Mouse (Mus musculus) left cerebral cortex, adult 18-20 months (tissue): ENCODE data around the gene Plac1. TPM values are rescaled to one million over a fixed set of nuclear protein-coding genes. Genes with fewer than 3 reads are reported as not detected.

ENCODE experiments used
- DNase-seq, 2 experiments: peaks; one replicate each; pipeline ENCODE4 v3.0.0; 2021 to 2022; ENCODE audit warnings: low spot score in 2 of 2, mixed read lengths in 1 of 2
- total RNA-seq, 2 experiments: library from RNA; stranded (reverse); gene quantifications; 2 replicates each; pipeline ENCODE4 v1.2.3; 2021

Plac1 gene
- total RNA-seq, 2 experiments from 2014 or later = not detected

DNA sequence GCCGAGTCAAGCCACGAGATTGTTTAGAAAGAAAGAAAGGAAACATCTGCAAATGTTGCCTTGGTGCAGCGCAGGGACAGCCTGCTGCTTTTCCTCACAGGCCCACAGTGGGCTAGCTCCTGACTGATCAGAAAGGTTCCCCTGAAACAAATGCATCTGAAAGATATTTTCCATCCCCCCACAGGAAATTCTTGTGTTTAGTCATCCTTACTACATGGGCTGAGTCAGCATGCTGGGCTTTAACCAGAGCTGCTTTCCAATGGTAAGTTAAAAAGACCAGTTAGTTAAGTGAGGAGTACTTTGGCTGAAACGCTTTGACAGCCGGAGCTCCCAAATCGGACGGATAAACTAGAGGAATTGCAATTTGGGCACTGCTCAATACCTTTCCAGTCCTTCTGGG lies 124.9 kb downstream of the Plac1 start:
- DNase-seq = no peak

GRCm38 (mm10) chrX:53110142-53110541 lies 129.8 kb downstream of the Plac1 start:
- DNase-seq = no peak

- DNase-seq = no peak
Measured at GRCm38 (mm10) chrX:53107127-53107526, 132.8 kb downstream of the Plac1 start.

DNA sequence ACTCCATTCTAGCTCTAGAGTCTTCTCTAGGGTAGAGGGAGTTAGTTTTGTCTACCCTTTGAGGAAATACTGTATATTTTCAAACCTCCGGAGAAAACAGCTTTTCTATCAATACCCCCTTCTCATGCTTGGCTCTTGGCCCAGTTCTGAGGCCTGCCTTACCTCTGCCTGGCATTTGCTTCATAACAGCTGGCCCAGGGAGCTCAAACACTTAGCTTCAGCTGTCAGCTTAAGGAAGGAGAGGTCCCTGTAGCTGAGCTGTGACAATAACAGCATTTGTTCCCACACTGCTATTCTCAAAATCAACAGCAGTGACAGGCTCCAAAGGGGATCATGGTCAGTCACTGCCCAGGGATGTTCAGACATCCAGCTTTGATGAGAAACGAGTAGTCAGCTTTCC lies 138.7 kb downstream of the Plac1 start:
- DNase-seq = no peak

DNA sequence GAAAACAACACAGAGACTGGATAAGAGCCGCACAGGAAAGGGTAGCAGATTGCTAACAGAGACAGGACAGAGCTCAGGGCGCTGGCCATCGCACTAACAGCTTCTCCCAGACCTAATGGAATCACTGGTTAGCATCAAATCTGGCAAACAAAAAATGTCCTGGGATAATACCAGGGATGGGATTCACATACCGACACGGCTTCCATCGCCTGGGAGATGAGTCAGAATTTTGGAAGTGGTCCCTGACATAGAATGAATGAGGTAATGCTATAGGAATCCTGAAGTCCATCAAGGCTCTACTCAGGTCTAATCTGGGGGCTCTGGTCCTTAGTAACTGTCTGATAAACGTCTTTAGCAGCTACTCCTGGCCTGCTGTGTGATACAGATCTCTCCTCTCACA lies 140.0 kb downstream of the Plac1 start:
- no peak for DNase-seq

DNA sequence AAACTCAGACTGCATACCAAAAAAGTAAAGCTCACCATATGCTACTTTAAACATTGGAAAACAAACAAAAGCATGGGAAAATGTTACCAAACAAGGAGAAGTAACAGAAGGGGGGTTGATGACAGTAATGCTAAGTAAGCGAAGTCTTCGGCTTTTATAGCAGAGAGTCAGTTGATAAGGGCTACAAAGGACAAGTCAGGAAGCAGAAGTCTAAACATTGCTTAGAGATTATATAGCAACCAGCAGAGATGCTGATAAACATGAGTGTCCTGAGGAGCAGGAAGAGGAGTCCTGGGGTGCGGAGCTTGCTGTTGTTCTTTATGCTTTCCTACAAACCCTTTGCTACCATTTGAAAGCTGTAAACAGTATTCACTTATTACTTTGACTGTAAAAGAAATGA lies 140.6 kb downstream of the Plac1 start:
- no peak for DNase-seq

- DNase-seq = no peak
Measured at GRCm38 (mm10) chrX:53098293-53098692, 141.6 kb downstream of the Plac1 start.

GRCm38 (mm10) chrX:53097786-53098185 lies 142.1 kb downstream of the Plac1 start:
- no peak for DNase-seq

DNA sequence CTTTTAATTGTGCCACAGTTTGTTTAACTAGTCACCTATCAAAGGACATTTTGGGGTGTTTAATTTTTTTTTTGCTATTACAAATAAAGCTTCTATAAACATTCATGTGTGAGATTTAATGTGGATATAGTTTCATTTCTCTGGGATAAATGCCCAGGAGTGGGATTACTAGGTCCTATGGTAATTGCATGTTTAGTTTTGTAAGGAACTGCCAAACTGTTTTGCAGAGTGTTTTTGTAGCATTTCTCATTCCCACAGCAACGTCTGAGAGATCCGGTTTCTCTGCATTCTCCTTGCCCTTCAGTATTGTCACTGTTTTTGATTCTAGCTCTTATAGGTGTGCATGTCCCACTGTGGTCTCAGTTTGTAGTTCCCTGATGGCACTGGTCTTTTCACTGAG lies 146.5 kb downstream of the Plac1 start:
- no peak for DNase-seq

DNA sequence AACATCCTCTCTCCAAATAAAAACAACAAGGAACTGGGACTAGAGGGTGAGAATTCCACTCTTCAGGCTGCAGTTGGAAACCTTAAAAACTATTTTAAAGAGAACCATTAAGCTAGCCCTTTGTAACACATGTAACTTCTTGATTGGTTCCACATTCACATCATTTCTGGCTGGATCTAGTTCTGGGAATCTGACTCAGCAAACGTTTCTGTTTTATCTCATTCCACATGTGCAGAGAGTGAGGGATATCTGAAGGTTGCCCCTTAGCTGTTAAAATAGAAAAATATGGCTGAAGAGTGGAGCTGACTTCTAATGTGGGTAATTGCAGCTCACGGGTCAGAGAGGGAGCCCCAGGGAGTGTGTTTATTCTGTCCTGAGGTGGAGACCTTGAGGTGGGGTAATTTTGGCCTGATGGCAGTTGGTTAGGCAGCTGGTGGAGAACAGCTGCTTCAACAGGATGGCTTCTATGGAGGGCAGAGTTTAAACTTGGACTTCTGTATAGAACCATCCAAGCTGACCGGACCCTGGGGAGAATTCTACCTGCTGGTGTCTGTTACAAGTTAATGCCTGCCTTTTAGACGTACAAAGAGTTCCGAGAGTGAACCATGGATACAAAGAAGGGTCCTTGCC lies 151.1 kb downstream of the Plac1 start:
- DNase-seq = no peak

DNA sequence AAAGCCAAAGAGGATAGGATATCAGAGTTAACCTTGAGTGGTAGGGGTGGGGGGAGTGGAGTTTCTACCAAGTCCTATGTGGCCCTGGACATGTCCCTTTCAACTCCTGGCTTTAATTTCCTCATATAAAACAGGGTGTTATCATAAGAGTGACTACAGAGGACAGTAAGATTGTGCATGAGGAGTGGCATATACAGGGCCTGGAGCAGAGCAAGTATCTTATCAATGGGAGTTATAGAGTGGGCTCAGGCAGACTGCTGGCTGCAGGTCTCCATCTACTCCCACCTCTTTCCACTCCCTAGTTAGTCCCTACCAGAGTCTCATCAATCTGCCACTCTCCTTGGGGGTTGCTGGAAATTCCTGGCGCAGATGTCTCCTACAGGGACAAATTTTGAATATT lies 152.7 kb downstream of the Plac1 start:
- DNase-seq = no peak

DNA sequence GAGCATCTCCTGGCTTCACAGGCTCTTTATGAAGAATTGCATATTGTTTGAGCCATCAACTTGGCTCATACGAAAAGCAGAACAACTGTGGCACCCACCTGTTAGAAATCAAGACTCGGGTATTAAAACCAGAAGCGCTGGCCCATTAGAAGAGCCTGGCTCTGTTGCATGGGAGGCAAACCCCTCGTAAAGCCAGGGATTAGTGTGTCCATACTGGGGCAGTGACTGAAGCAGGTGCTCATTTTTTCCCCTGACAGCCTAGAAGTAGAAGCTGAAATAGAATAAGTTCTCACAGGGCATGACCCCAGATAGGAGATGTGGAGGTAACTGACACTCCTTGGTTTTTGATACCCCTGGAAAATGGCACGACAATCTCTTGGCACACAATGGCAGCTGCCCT lies 154.4 kb downstream of the Plac1 start:
- no peak for DNase-seq

DNA sequence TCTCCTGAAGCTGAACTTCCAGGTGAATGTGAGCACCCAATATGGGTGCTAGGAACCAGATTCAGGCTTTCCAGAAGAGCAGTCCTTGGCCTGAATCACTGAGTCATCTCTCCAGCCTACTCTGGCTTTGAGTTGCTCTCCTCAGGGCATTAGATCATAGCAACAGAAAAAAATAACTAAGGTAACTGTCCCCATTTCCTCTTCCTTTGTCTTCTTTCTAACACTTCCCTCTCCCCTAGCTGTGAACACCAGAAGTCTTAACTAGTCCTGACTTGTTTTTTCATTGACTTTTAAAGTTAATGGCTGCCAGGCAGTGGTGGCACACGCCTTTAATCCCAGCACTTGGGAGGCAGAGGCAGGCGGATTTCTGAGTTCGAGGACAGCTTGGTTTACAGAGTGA lies 175.5 kb downstream of the Plac1 start:
- DNase-seq = no peak

GRCm38 (mm10) chrX:53059426-53060007 lies 180.4 kb downstream of the Plac1 start:
- no peak for DNase-seq

DNA sequence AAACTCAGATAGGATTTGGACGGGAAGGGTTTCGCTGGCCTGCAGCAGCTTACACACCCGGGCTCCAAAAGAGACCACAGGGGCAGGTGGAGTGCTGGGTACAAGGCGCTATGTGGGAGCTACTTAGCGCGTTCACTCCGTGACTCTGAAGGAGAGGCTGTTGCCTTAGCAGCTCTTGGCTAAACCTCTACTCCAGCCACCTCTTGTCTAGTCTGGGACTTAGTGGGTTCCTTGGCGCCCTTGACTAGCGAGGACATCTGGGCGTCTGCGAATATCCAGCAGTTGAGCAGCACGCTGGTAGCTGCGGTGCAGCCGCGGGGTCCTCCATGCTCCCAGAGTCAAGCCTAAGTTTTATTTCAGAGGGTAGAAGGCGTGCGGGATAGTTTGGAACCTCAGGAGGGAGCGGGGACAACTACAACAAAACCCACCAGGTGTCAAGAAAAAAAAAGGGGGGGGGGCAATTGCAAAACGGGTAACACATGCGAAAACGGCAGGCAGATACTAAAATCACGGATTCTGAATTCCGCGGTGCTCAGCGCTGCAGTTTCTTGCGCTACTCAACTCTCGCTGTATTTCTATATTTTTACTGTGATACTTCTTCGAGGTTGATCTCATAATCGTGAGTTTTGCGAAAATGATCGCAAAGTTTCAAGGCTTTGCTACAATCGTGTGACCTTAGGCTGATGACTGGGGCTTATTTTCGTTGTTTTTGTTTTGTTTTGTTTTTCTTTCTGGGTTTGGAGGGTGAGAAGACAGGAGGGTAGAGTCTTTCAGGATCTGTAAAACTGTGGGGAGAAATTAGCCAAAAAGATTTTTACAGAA lies 181.2 kb downstream of the Plac1 start:
- no peak for DNase-seq

DNA sequence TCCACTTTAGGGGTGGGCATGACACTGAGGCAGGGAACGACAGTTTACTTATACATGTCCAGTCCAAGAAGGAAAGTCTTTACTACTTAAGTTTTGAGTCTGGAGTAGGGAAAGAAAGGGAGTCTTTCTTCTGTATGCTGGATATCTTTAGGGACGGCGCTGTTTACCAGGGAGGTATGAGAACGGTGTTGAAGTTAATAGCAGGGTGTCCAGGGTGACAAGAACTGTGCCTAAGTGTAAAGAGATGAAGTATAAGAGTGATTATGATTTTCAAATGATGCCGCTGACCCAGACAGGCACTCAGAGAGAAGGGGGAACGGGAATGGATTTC lies 182.2 kb downstream of the Plac1 start:
- no peak for DNase-seq

DNA sequence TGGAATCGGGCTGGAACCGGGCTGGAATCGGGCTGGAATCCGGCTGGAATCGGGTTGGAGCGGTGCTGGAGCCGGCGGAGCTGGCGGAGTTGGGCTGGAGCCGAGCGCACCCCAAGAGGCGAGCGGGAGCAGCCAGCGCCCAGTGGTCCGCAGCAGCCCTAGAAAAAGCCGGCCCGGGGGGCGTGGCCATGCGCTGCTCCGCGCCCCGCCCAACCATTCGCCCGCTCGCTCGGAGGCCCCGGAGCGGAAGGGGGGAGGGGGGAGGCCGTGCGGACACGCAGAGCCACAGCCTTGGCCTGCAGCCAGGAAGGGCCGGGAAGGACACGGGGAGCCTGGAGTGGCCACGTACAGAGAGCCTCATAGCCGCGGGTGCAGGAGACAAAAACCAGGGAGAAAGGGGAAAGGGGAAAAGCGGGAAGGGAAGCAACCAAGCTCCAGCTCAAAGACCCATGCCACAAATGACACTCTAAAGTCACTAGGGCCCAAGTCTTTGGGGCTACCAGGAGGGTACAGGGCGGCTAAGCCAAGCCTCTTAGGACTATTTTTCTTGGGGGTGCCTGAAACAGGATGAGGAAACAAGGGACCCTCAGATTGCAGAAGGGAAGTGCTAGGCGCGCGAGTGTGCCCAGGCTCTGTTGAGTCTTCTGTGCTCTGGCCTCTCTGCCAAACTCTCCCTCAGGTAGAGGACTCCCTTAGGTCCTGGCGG lies 182.7 kb downstream of the Plac1 start:
- DNase-seq = peak; percentile 7 to 37

GRCm38 (mm10) chrX:53056627-53057026 lies 183.3 kb downstream of the Plac1 start:
- no peak for DNase-seq

DNA sequence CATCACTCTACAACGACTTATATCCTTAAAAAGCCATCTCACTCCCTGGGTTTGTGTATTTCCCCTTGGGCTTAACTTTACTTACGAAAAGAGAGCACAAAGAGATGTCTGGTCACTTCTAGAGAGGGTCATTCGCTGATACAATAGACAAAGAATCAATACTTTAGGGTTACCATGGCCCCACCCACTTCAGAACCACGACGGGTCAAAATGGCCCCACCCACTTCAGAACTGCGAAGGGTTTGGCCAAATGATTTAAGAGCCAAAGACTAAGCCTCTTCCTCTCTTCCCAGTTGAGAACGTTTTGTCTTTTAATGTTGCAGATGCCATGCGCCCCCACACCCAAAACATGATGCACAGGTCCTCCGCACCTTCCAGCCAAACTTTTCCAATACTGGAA lies 184.1 kb downstream of the Plac1 start:
- no peak for DNase-seq

DNA sequence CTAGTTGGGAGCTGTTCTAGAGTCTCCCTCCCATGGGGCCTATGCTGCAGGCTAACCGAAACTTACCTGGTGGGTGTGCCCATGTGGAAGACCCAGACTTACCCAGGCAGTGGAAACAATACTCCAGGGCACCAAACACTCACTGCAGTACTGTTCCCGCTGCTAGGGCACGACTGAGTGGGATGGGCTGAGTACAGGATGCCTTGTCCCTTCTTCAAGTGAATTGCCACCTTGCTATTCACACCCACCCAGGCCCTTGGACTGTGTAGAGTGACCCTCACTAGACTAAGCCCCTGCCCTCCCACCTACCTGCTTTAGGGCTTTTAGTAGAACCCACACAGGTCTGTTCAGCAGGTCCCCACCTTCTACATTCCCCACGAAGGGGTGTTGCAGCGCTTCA lies 186.0 kb downstream of the Plac1 start:
- no peak for DNase-seq

DNA sequence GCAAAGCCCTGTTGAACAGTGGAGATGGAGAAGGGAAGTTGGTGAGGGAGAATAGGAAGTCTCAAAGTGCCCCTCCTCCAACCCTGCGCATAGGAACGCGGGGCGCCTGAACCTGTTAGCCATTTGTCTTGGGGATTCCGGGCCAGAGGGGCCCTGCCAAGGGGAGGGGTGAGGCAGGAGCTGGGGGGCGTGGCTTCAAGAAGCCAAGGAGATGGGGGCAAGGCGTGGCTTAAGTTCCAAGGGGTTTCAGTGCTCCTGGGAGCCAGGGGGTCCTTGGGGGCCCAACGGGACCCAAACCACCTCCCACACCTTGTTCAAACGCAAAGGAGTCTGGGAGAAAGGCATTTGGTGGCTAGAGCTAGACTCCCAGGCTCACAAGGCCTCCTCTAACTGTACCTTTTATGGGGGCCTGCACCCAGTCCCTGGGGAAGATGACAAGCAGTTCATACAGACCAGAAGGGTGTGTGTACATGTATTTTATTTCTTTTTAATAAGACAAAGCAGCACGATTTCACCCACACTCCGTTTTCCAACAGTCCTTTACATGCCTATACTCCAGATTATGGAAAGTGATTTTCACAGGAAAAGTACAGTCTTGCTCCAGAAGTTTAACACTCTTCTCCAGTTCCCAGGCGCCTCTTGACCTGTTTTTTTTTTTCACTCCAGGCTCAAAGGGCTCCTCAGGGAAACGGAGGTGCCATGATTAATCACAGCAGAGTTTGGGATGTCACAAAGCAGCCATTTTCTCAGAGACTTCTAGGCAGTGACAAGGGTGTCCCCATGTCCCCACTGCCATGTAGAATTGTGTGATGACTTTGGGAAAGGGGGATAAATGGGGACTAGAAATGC lies 187.0 kb downstream of the Plac1 start:
- no peak for DNase-seq
